Mouse (Mus musculus): ENCODE measurements at regions not wholly inside any gene's neighbourhood (a gene's known extent, or its start where the extent isn't known, plus 50 kb on each side); places are given as distances from the start of the nearest gene placed in this dataset.
"Not testable (repeated sequence)": the region's sequence is repeated elsewhere in the genome, so short reads cannot be mapped to it uniquely, and the experiment has no call there.

- DNase-seq (ENCODE audit: low read depth in 1 of 2, low spot score in 2 of 2) = peak in 1 of 2 experiments; percentile 2
- 93% methylated on average over 7 of the region's 17 CpGs for WGBS
- H3K4me1 ChIP-seq (ENCODE audit: control insufficient read depth, insufficient read depth, insufficient read length); H3K27ac ChIP-seq (ENCODE audit: insufficient read depth, low read length); H3K27me3 ChIP-seq (ENCODE audit: control insufficient read depth, insufficient read depth, low read length); H3K36me3 ChIP-seq (ENCODE audit: control insufficient read depth, insufficient read depth, low read length); H3K4me3 ChIP-seq (ENCODE audit: extremely low read depth, insufficient read depth, insufficient read length): not testable (repeated sequence)
These were observed 341.1 kb downstream of the Gm21739 start for GRCm38 (mm10) chrY:43923126-43923525.

All from spleen, adult 2 months (tissue).